Comparison of ENCODE assay signal across 13 mouse cellular contexts in genomic region chr12:76992891-76993529, GRCm38 (mm10). TPM values are rescaled to one million over a fixed set of nuclear protein-coding genes. Genes with fewer than 3 reads are reported as not detected.
A peak's percentile ranks its signal among the peaks of the same experiment; 100 is the strongest.
DNase-seq lines count a peak whose midpoint lies in the region; ATAC-seq and TF ChIP-seq lines count a peak whose summit lies in the region.
"Had no signal": no experiment of that assay in that cellular context is flagged by ENCODE, and none has a peak within 500 bp of the region (broad histone marks: within the 10 kb centered on the region; RNA-seq: fewer than 3 reads in every experiment).

No protein-coding gene starts in this region.

- no peak for TF ChIP-seq CTCF in cerebellum, adult 2 months (IDR thresholded peaks at IDR 0.05; ENCODE audit: borderline replicate concordance, insufficient read depth, low read depth, low read length)

- DNase-seq in cerebellum, postnatal 4 days (ENCODE audit: low spot score in 2 of 2): no peak
- peak; percentile 82 to 88 for DNase-seq in cerebellum, adult 2 months
- DNase-seq in layer of hippocampus, adult 18-20 months (ENCODE audit: low spot score in 2 of 2): peak; percentile 37 to 70
- peak; percentile 59 to 61 for DNase-seq in right cerebral cortex, adult 2 months (ENCODE audit: low spot score in 2 of 2)
- DNase-seq in urinary bladder, adult 2 months (ENCODE audit: low spot score): no peak
- DNase-seq: liver, embryonic 13.5 days; lung, postnatal 36 days; thymus, postnatal 36 days had no signal

- no peaks in the 10 kb centered on the region for H3K9me3 ChIP-seq in midbrain, embryonic 13.5 days
- H3K9me3 ChIP-seq: forebrain, embryonic 12.5 days; heart, embryonic 13.5 days; liver, embryonic 13.5 days had no signal

- peaks cover 5% of the 10 kb centered on the region; the same call in 1 of the 2 replicates for H3K4me1 ChIP-seq in cerebellum, adult 2 months (ENCODE audit: control insufficient read depth, insufficient read depth, low read length)
- H3K4me1 ChIP-seq in midbrain, embryonic 13.5 days (replicated peaks): no peaks in the 10 kb centered on the region
- H3K4me1 ChIP-seq: forebrain, embryonic 12.5 days; heart, embryonic 13.5 days; liver, embryonic 13.5 days had no signal

- no peak overlapping the region for H3K9ac ChIP-seq in midbrain, embryonic 13.5 days (replicated peaks)
- H3K9ac ChIP-seq: forebrain, embryonic 12.5 days; heart, embryonic 13.5 days; liver, embryonic 13.5 days had no signal

- no peaks in the 10 kb centered on the region for H3K27me3 ChIP-seq in cerebellum, adult 2 months (ENCODE audit: control insufficient read depth, insufficient read depth, low read length)
- H3K27me3 ChIP-seq in midbrain, embryonic 13.5 days: no peaks in the 10 kb centered on the region
- H3K27me3 ChIP-seq: forebrain, embryonic 12.5 days; heart, embryonic 13.5 days; liver, embryonic 13.5 days had no signal

- H3K4me2 ChIP-seq in midbrain, embryonic 13.5 days (replicated peaks): no peak overlapping the region
- H3K4me2 ChIP-seq: forebrain, embryonic 12.5 days; heart, embryonic 13.5 days; liver, embryonic 13.5 days had no signal

- no peak for TF ChIP-seq POLR2A in cerebellum, adult 2 months (IDR thresholded peaks at IDR 0.05; ENCODE audit: borderline replicate concordance, insufficient read depth, low read length)

- no peaks in the 10 kb centered on the region for H3K36me3 ChIP-seq in midbrain, embryonic 13.5 days
- H3K36me3 ChIP-seq: forebrain, embryonic 12.5 days; heart, embryonic 13.5 days; liver, embryonic 13.5 days had no signal

- peak overlapping the region; percentile 81 for H3K27ac ChIP-seq in cerebellum, adult 2 months (ENCODE audit: insufficient read depth, low read length)
- H3K27ac ChIP-seq in midbrain, embryonic 13.5 days: no peak overlapping the region
- H3K27ac ChIP-seq: forebrain, embryonic 12.5 days; heart, embryonic 13.5 days; liver, embryonic 13.5 days had no signal

- WGBS in cerebellum, adult 2 months: 17% methylated on average over 16 of the region's 16 CpGs
- WGBS in midbrain, embryonic 13.5 days: 93% methylated on average over 16 of the region's 16 CpGs

- H3K4me3 ChIP-seq in cerebellum, adult 2 months (replicated peaks; ENCODE audit: insufficient read depth, low read depth, low read length): no peak overlapping the region
- no peak overlapping the region for H3K4me3 ChIP-seq in midbrain, embryonic 13.5 days (replicated peaks)
- H3K4me3 ChIP-seq: forebrain, embryonic 12.5 days; heart, embryonic 13.5 days; liver, embryonic 13.5 days had no signal

- peak; percentile 78; the same call in 1 of the 2 replicates for ATAC-seq in cerebellum, adult (ENCODE audit: insufficient number of reproducible peaks, low FRiP score, low TSS enrichment)
- ATAC-seq in granulocyte monocyte progenitor cell, adult 5-6 weeks (replicated peaks; ENCODE audit: poor library complexity, severe bottlenecking): no peak
- no peak for ATAC-seq in midbrain, embryonic 13.5 days

RNA-seq across cellular contexts. Expression of gene Max, which starts 31.0 kb away (rescaled TPM):
- polyA plus RNA-seq in cerebellum, adult 2 months (2012; rRNA removed): 90.7 and 93.6 TPM in 2 replicates
- 10 to 100 TPM; 75.3 to 76.5 TPM for total RNA-seq in layer of hippocampus, adult 18-20 months (2021)
- 42.5 and 57.7 TPM in 2 replicates for polyA plus RNA-seq in urinary bladder, adult 2 months (2012; rRNA removed)
- total RNA-seq in granulocyte monocyte progenitor cell, adult 5-6 weeks (2014; fragmentation: Nextera tagmentation): 99.0 and 109 TPM in 2 replicates
- 99.5 and 108 TPM in 2 replicates for total RNA-seq in granulocyte monocyte progenitor cell, adult 5-6 weeks (2017)
- 14.1 and 18.5 TPM in 2 replicates for polyA plus RNA-seq in midbrain, embryonic 13.5 days (2015; fragmentation: Nextera tagmentation; extraction: Ambion mirVana)

Comparison
In these comparisons a context has a peak if more than half of its experiments do, and no peak if none do; other contexts are left out.
1. DNase-seq: peak in cerebellum, adult 2 months (2 of 2), layer of hippocampus, adult 18-20 months (2 of 2) and right cerebral cortex, adult 2 months (2 of 2); none in cerebellum, postnatal 4 days (0 of 2) and urinary bladder, adult 2 months (single experiment).